Mouse (Mus musculus) testis, adult 2 months (tissue): ENCODE data around the gene Tsc2. TPM values are rescaled to one million over a fixed set of nuclear protein-coding genes. Genes with fewer than 3 reads are reported as not detected.

Source experiments
- H3K27ac ChIP-seq: fragments of 200-500 bp; 2 replicates; pipeline ENCODE4 v1.5.1; 2012; ENCODE audit warnings: low read depth, low read length; ENCODE audit not compliant: control insufficient read depth, insufficient read depth
- H3K27me3 ChIP-seq: fragments of 200-500 bp; 2 replicates; pipeline ENCODE4 v1.6.1; 2012; ENCODE audit warnings: mild to moderate bottlenecking, low read length, moderate library complexity; ENCODE audit not compliant: control insufficient read depth, insufficient read depth
- H3K36me3 ChIP-seq: fragments of 200-500 bp; 2 replicates; pipeline ENCODE4 v1.6.1; 2012; ENCODE audit warnings: mild to moderate bottlenecking, low read length; ENCODE audit not compliant: control insufficient read depth, insufficient read depth
- H3K4me1 ChIP-seq: fragments of 200-500 bp; 2 replicates; pipeline ENCODE4 v1.6.1; 2012; ENCODE audit warnings: low read length; ENCODE audit not compliant: control insufficient read depth, insufficient read depth
- H3K4me3 ChIP-seq: fragments of 200-500 bp; 2 replicates; pipeline ENCODE4 v1.5.1; 2012; ENCODE audit warnings: low read depth, mild to moderate bottlenecking, low read length, moderate library complexity, mixed read lengths; ENCODE audit not compliant: control insufficient read depth
- CTCF ChIP-seq: fragments of 200-500 bp; IDR thresholded peaks from 2 replicates; pipeline ENCODE4 v1.5.1; 2012; ENCODE audit warnings: low read depth, mild to moderate bottlenecking, inconsistent platforms, low read length, moderate library complexity; ENCODE audit not compliant: control insufficient read depth, insufficient read depth, insufficient replicate concordance
- POLR2A ChIP-seq: fragments of 200-500 bp; IDR thresholded peaks from 2 replicates; pipeline ENCODE4 v1.6.1; 2012; ENCODE audit warnings: low read depth, mild to moderate bottlenecking, inconsistent platforms, low read length, moderate library complexity; ENCODE audit not compliant: control insufficient read depth
- polyA plus RNA-seq: library from polyadenylated mRNA; depleted of rRNA; stranded (reverse); fragments of >200 nt; gene quantifications from 2 replicates; pipeline ENCODE4 v1.2.3, GENCODE M21; 2012; rRNA removed

Gene Tsc2
- polyA plus RNA-seq: 37.8 and 41.6 TPM in 2 replicates

- peak within 1 kb of the TSS; percentile 75 for H3K27ac ChIP-seq
- no peak for TF ChIP-seq CTCF
- TF ChIP-seq POLR2A: no peak; the same call in 1 of the 2 replicates
- peak within 1 kb of the TSS; percentile 86 for H3K4me3 ChIP-seq
- H3K4me1 ChIP-seq: peaks cover 13% of the 10 kb centered on the region
- no peaks in the 10 kb centered on the region for H3K27me3 ChIP-seq
- no peaks in the 10 kb centered on the region for H3K36me3 ChIP-seq
Measured at GRCm38 (mm10) chr17:24632167-24632812, at the start of gene Tsc2, which contains the start of gene Nthl1. Tsc2 (minus strand) TSS chr17:24632630. Nthl1 (plus strand) TSS chr17:24632680.

GRCm38 (mm10) chr17:24677500-24678080 lies 45.2 kb upstream of the Tsc2 start:
- Histone ChIP-seq H3K4me1 (peaks cover 4% of the 10 kb centered on the region), H3K27me3 (no peaks in the 10 kb centered on the region), H3K36me3 (no peaks in the 10 kb centered on the region; the same call in none of the 2 replicates), H3K4me3 (no peak overlapping the region), H3K27ac (no peak overlapping the region)
- no peak for TF ChIP-seq CTCF
- no peak for TF ChIP-seq POLR2A

- Histone ChIP-seq H3K27ac (no peak overlapping the region), H3K4me3 (no peak overlapping the region), H3K36me3 (no peaks in the 10 kb centered on the region; the same call in none of the 2 replicates), H3K4me1 (peaks cover 4% of the 10 kb centered on the region), H3K27me3 (no peaks in the 10 kb centered on the region)
- TF ChIP-seq POLR2A (no peak), CTCF (no peak)
Measured at GRCm38 (mm10) chr17:24676877-24677276, 44.4 kb upstream of the Tsc2 start.

GRCm38 (mm10) chr17:24676187-24676586 lies 43.8 kb upstream of the Tsc2 start:
- no peak overlapping the region for H3K27ac ChIP-seq
- H3K27me3 ChIP-seq: no peaks in the 10 kb centered on the region
- no peaks in the 10 kb centered on the region; the same call in 1 of the 2 replicates for H3K36me3 ChIP-seq
- no peak overlapping the region for H3K4me3 ChIP-seq
- TF ChIP-seq CTCF: peak; percentile 46; the same call in 1 of the 2 replicates
- no peak for TF ChIP-seq POLR2A
- peaks cover 4% of the 10 kb centered on the region for H3K4me1 ChIP-seq

GRCm38 (mm10) chr17:24674277-24674676 lies 41.8 kb upstream of the Tsc2 start:
- TF ChIP-seq POLR2A: no peak
- TF ChIP-seq CTCF: no peak
- Histone ChIP-seq H3K4me1 (peaks cover 4% of the 10 kb centered on the region), H3K4me3 (no peak overlapping the region)

GRCm38 (mm10) chr17:24672141-24672540 lies 39.7 kb upstream of the Tsc2 start:
- TF ChIP-seq POLR2A (no peak), CTCF (no peak)
- no peaks in the 10 kb centered on the region for H3K36me3 ChIP-seq
- peaks cover 7% of the 10 kb centered on the region for H3K4me1 ChIP-seq
- H3K27me3 ChIP-seq: no peaks in the 10 kb centered on the region
- H3K27ac ChIP-seq: no peak overlapping the region
- no peak overlapping the region for H3K4me3 ChIP-seq

More at GRCm38 (mm10) chr17:24674277-24674676, 41.8 kb upstream of the Tsc2 start:
- Histone ChIP-seq H3K27me3 (no peaks in the 10 kb centered on the region), H3K27ac (no peak overlapping the region), H3K36me3 (no peaks in the 10 kb centered on the region; the same call in 1 of the 2 replicates)

GRCm38 (mm10) chr17:24671346-24671745 lies 38.9 kb upstream of the Tsc2 start:
- TF ChIP-seq POLR2A (no peak), CTCF (no peak)

More at GRCm38 (mm10) chr17:24671346-24671745, 38.9 kb upstream of the Tsc2 start:
- no peak overlapping the region for H3K4me3 ChIP-seq
- no peak overlapping the region for H3K27ac ChIP-seq
- peaks cover 7% of the 10 kb centered on the region for H3K4me1 ChIP-seq
- H3K27me3 ChIP-seq: no peaks in the 10 kb centered on the region
- no peaks in the 10 kb centered on the region for H3K36me3 ChIP-seq
